Mouse (Mus musculus) forebrain, embryonic 16.5 days (tissue): ENCODE data around the gene Klc1. TPM values are rescaled to one million over a fixed set of nuclear protein-coding genes. Genes with fewer than 3 reads are reported as not detected.

Source experiments
- ATAC-seq: fragments of 200-750 bp; cut with Nextera tagmentation; 2 replicates; pipeline ENCODE4 v1.8.0; 2017; ENCODE audit warnings: mild to moderate bottlenecking, moderate library complexity
- H3K27ac ChIP-seq: fragments of 300-500 bp; sonication (generic); 2 replicates; pipeline ENCODE4 v1.5.1; 2014; ENCODE audit warnings: low read length, control low read depth
- H3K27me3 ChIP-seq: fragments of 300-500 bp; sonication (generic); replicated peaks from 2 replicates; pipeline ENCODE4 v1.6.1; 2014; ENCODE audit warnings: low read length; ENCODE audit not compliant: control insufficient read depth, insufficient read depth
- H3K36me3 ChIP-seq: fragments of 300-500 bp; sonication (generic); 2 replicates; pipeline ENCODE4 v1.6.1; 2014; ENCODE audit not compliant: control insufficient read depth, insufficient read depth
- H3K4me1 ChIP-seq: fragments of 300-500 bp; sonication (generic); replicated peaks from 2 replicates; pipeline ENCODE4 v1.6.1; 2014; ENCODE audit warnings: low read length; ENCODE audit not compliant: control insufficient read depth, insufficient read depth
- H3K4me2 ChIP-seq: fragments of 300-500 bp; sonication (generic); 2 replicates; pipeline ENCODE4 v1.6.1; 2014; ENCODE audit warnings: mild to moderate bottlenecking, low read length, control low read depth
- H3K4me3 ChIP-seq: fragments of 300-500 bp; sonication (generic); replicated peaks from 2 replicates; pipeline ENCODE4 v1.5.1; 2014; ENCODE audit warnings: mild to moderate bottlenecking, low read length, control low read depth
- H3K9ac ChIP-seq: fragments of 300-500 bp; sonication (generic); replicated peaks from 2 replicates; pipeline ENCODE4 v1.6.1; 2014; ENCODE audit warnings: low read depth, low read length, control low read depth
- H3K9me3 ChIP-seq: fragments of 300-500 bp; sonication (generic); 2 replicates; pipeline ENCODE4 v1.6.1; 2016; ENCODE audit warnings: low read length; ENCODE audit not compliant: control insufficient read depth
- WGBS: fragments of 180-500 bp; shearing (Covaris S2); extraction: QIAGEN DNeasy Blood & Tissue Kit; methylation state at CpG from one replicate; pipeline ENCODE4 v1.1.7; 2014; 5-methylcytosine and 5-hydroxymethylcytosine counted together
- polyA plus RNA-seq: library from polyadenylated mRNA; unstranded; fragments of >200 nt; fragmentation: Nextera tagmentation; extraction: Ambion mirVana; gene quantifications from 2 replicates; pipeline ENCODE4 v1.2.1, GENCODE M21; 2015

The Klc1 gene
- polyA plus RNA-seq, 1 experiment from 2014 or later: 493 TPM

- Histone ChIP-seq H3K9me3 (no peaks in the 10 kb centered on the region), H3K4me2 (no peak overlapping the region), H3K27me3 (no peaks in the 10 kb centered on the region), H3K9ac (no peak overlapping the region), H3K36me3 (no peaks in the 10 kb centered on the region), H3K27ac (no peak overlapping the region), H3K4me3 (no peak overlapping the region), H3K4me1 (peaks cover 41% of the 10 kb centered on the region)
- WGBS: 96% methylated on average over 13 of the region's 13 CpGs
- ATAC-seq: no peak
Measured at GRCm38 (mm10) chr12:111762620-111763280, 4.1 kb downstream of the Klc1 start.

GRCm38 (mm10) chr12:111766313-111767236, 7.9 kb downstream of the Klc1 start:
- 26% methylated on average over 16 of the region's 16 CpGs for WGBS
- Histone ChIP-seq H3K4me2 (no peak overlapping the region), H3K9ac (no peak overlapping the region; the same call in 1 of the 2 replicates), H3K27me3 (no peaks in the 10 kb centered on the region), H3K27ac (no peak overlapping the region), H3K36me3 (no peaks in the 10 kb centered on the region), H3K9me3 (no peaks in the 10 kb centered on the region), H3K4me3 (no peak overlapping the region), H3K4me1 (peaks cover 35% of the 10 kb centered on the region)
- ATAC-seq: 0 out of 2 replicates have a peak, but pooled peaks have one; percentile 18

- no peaks in the 10 kb centered on the region for H3K27me3 ChIP-seq
- no peak overlapping the region for H3K9ac ChIP-seq
- no peak overlapping the region; the same call in 1 of the 2 replicates for H3K27ac ChIP-seq
- 92% methylated on average over 10 of the region's 10 CpGs for WGBS
- H3K36me3 ChIP-seq: peaks cover 6% of the 10 kb centered on the region; the same call in 1 of the 2 replicates
- no peaks in the 10 kb centered on the region for H3K9me3 ChIP-seq
- H3K4me1 ChIP-seq: peaks cover 31% of the 10 kb centered on the region
- no peak overlapping the region for H3K4me3 ChIP-seq
- H3K4me2 ChIP-seq: no peak overlapping the region
- ATAC-seq: no peak
Measured at GRCm38 (mm10) chr12:111768322-111768928, 9.8 kb downstream of the Klc1 start.

- no peaks in the 10 kb centered on the region for H3K9me3 ChIP-seq
- H3K4me3 ChIP-seq: no peak overlapping the region
- ATAC-seq: peak; percentile 72
- peaks cover 31% of the 10 kb centered on the region for H3K4me1 ChIP-seq
- peak overlapping the region; percentile 71 for H3K27ac ChIP-seq
- no peaks in the 10 kb centered on the region for H3K27me3 ChIP-seq
- WGBS: 22% methylated on average over 10 of the region's 10 CpGs
- peaks cover 14% of the 10 kb centered on the region for H3K36me3 ChIP-seq
- H3K4me2 ChIP-seq: no peak overlapping the region
- H3K9ac ChIP-seq: no peak overlapping the region
Measured at GRCm38 (mm10) chr12:111769306-111769705, 10.7 kb downstream of the Klc1 start.

DNA sequence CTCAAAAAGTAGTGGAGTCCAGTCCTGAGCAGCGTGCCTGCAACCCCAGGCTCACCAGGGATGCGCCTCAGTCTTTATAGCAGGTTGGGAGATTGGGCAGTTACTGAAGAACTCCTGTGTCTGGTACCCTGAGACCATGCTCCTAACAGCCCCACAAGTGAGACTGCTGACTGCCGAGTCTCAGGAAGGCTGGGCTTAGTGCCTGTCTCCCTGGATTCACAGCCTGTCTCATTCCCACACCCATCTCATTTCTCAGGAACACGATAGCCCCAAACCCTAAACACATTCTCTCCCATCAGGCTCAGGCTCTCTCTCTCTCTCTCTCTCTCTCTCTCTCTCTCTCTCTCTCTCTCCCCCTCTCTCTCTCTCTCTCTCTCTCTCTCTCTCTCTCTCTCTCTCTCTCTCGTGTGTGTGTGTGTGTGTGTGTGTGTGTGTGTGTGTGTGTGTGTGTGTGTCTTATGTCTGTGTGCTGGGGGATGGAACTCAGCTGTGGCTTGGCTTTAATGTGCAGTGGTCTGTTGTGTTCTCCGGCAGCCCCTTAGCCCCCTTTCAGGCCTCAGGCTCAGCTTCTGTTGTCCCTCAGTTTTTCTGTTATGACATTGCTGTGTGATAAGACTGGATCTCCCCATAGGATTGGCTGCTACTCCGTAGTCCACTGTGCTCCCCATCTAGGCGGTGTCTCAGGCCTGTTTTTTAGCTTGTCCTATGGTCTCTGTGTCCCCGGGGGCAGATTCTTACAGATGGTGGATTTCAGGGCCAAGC, 11.3 kb downstream of the Klc1 start:
- H3K36me3 ChIP-seq: peaks cover 18% of the 10 kb centered on the region
- H3K27ac ChIP-seq: peak overlapping the region; percentile 71
- H3K4me3 ChIP-seq: no peak overlapping the region
- WGBS: 62% methylated on average over 8 of the region's 9 CpGs
- H3K4me1 ChIP-seq: peaks cover 31% of the 10 kb centered on the region
- H3K9ac ChIP-seq: no peak overlapping the region
- no peaks in the 10 kb centered on the region for H3K9me3 ChIP-seq
- no peak for ATAC-seq
- no peaks in the 10 kb centered on the region for H3K27me3 ChIP-seq
- no peak overlapping the region for H3K4me2 ChIP-seq

DNA sequence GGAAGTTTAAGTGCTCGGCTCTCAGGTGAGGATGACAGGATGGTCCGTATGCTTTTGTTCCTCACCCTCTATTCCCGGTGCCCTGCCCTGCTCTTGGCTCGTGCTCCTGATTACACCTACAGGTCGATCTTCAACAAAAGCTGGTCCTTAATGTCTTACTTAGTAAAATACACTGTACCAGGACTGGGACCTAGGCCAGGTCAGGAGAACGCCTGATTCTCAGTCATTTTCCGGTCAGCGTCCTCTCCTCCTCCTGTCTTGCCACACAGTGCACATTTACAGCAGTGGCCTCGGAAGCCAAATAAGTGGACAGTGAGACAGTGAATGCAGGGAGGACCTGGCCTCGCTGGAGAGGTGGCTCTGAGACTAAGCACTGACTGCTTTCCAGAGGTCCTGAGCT, 12.0 kb downstream of the Klc1 start:
- H3K9me3 ChIP-seq: no peaks in the 10 kb centered on the region
- H3K27me3 ChIP-seq: no peaks in the 10 kb centered on the region
- ATAC-seq: no peak
- 87% methylated on average over 10 of the region's 10 CpGs for WGBS
- no peak overlapping the region for H3K9ac ChIP-seq
- peaks cover 18% of the 10 kb centered on the region for H3K36me3 ChIP-seq
- peaks cover 29% of the 10 kb centered on the region for H3K4me1 ChIP-seq
- H3K27ac ChIP-seq: no peak overlapping the region
- no peak overlapping the region for H3K4me3 ChIP-seq
- no peak overlapping the region for H3K4me2 ChIP-seq

GRCm38 (mm10) chr12:111774156-111774555, 15.5 kb downstream of the Klc1 start:
- Histone ChIP-seq H3K4me1 (peaks cover 11% of the 10 kb centered on the region), H3K27me3 (no peaks in the 10 kb centered on the region), H3K9ac (no peak overlapping the region), H3K36me3 (peaks cover 36% of the 10 kb centered on the region), H3K27ac (no peak overlapping the region), H3K4me3 (no peak overlapping the region), H3K4me2 (no peak overlapping the region), H3K9me3 (no peaks in the 10 kb centered on the region)
- 94% methylated on average over 16 of the region's 16 CpGs for WGBS
- ATAC-seq: no peak

- Histone ChIP-seq H3K9me3 (no peaks in the 10 kb centered on the region), H3K27me3 (no peaks in the 10 kb centered on the region), H3K4me3 (no peak overlapping the region), H3K9ac (no peak overlapping the region), H3K4me2 (no peak overlapping the region), H3K36me3 (peaks cover 43% of the 10 kb centered on the region), H3K4me1 (peaks cover 4% of the 10 kb centered on the region), H3K27ac (no peak overlapping the region)
- no peak for ATAC-seq
- WGBS: 83% methylated on average over 15 of the region's 15 CpGs
Measured at GRCm38 (mm10) chr12:111774845-111775244, 16.2 kb downstream of the Klc1 start.
